Mouse (Mus musculus) G1E-ER4 (cell line): ENCODE data around the gene Muc13. TPM values are rescaled to one million over a fixed set of nuclear protein-coding genes. Genes with fewer than 3 reads are reported as not detected.

Experiments
- GATA1 ChIP-seq: IDR thresholded peaks from one replicate; pipeline ENCODE4 v1.8.0; 2012; ENCODE audit warnings: low read length, inconsistent platforms
- polyA plus RNA-seq: library from polyadenylated mRNA; stranded (reverse); fragments of >175 nt; gene quantifications from 2 replicates; pipeline ENCODE4 v1.2.3, GENCODE M21; 2012

Gene Muc13
- polyA plus RNA-seq, 1 experiment, result 0.10 TPM

GRCm38 (mm10) chr16:33764501-33765193, 29.2 kb upstream of the Muc13 start:
- TF ChIP-seq GATA1, result peak; percentile 96

DNA sequence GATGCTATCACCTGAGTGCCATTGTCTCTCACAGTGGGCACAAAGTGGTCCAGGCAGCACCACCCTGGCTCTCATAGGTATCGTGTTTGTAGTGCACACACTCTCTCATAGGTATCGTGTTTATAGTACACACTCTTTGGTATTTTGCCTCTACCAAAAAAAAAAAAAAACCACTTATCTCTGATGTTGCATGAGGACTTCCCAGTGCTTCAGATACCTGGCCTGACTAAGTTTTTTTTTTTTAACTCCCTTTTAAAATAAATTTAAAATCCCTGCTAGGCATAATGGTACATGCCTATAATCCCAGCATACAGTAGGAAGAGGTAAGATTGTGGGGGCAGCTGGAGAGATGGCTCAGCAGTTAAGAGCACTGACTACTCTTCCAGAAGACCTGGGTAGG, 28.4 kb upstream of the Muc13 start:
- TF ChIP-seq GATA1, result no peak

DNA sequence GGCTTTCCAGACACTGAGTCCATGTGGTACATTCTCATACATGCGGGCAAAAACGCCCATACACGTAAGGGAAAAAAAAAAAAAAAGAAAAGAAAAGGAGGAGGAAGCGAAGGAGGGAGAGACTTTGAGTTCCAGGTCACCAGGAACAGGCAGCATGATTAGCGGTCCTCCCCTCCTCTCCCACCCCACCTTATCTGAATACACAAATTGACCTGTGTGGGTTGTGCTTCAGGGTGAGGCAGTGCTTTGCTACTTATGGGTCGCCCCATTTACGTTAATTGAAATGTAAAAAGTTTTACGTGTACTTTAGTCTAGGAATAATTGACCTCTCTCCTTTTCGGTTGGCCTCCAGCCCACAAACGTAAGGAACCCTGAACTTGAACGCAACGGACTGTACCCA, 27.5 kb upstream of the Muc13 start:
- TF ChIP-seq GATA1, result no peak

DNA sequence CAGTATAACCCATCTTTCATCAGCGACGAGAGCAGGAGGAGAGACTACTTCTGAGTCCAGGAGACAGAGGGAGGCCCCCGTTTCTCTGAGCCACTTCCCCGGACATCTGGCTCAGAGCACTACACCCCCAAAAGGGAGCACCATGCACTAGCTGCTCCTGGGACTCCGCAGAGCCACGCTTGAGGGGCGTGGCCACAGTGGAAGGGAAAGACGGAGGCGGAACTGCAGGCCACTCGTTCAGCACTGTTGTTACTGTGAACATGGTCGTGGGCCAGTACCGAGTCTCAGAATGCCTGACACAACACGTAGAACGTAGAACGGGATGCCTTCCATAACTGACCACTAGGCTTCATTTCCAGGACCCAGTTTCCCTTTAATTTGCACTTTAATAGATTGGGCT, 27.1 kb upstream of the Muc13 start:
- no peak for TF ChIP-seq GATA1

GRCm38 (mm10) chr16:33768491-33769278, 25.2 kb upstream of the Muc13 start:
- TF ChIP-seq GATA1, result no peak

- no peak for TF ChIP-seq GATA1
Observed at GRCm38 (mm10) chr16:33769848-33770247, 24.0 kb upstream of the Muc13 start.

GRCm38 (mm10) chr16:33770778-33771454, 22.9 kb upstream of the Muc13 start:
- no peak for TF ChIP-seq GATA1

DNA sequence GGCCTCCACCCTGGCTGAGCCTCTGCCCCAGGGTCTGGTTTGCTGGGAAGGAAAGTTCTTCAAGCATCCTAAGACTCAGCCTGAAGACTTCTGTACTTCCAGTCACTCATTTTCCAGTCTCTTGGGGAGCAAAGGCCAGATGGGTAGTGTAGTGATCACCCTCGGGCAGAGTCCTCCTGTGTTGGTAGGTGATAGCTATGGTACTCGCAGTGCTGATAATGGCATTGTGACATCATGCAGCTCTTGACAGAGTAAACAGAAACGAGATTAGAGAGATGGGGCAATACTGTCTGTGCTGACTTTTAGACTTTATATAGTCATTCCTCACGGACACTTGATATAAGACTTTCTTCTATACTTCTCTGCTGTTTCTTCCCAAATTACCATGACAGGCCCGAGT, 21.0 kb upstream of the Muc13 start:
- TF ChIP-seq GATA1, result no peak

DNA sequence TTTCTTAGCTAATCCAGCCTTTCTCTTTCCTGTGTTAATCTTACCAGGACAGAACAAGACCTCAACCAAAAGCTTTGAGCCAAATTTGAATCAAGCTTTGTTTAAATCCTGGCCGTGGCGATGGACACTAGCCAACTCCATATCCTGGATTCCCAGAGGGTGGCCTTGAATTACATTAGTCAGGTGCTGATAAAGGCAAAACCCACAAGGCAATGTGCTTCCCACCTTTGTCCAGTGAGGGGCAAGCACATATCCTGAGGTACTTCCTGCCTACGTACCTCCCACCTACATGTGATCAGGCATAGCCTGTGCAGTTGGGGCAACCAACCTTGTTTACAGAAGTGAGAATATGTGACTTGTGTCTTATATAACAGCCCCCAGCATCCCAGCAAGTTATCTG, 18.9 kb upstream of the Muc13 start:
- no peak for TF ChIP-seq GATA1

DNA sequence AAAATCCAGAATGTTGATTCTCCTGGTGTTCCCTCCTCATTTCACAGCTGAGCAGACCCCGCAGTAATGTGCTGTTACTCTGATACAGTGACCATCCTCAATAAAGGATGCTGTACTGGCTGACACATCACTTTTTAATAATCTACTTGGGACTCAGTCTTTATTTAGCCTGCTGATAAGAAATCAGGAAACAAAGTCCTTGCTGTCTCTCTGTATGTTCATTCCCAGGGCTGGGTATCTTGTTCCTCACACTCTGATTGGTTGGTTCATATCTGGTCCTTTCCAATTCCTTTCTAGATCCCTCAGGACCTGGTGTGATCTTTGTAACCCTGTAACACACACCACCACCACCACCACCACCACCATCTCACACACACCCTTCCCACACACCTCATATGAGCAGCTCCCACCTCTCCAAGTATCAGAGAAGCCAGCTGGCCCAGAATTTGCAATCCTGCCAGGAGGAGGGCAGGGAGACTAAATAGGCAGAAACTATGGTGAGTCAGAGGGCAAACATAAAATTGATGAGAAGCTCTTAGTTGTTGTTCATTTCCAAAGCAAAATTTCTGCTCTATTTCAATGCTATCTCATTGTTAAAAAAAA, 18.0 kb upstream of the Muc13 start:
- TF ChIP-seq GATA1, result no peak

DNA sequence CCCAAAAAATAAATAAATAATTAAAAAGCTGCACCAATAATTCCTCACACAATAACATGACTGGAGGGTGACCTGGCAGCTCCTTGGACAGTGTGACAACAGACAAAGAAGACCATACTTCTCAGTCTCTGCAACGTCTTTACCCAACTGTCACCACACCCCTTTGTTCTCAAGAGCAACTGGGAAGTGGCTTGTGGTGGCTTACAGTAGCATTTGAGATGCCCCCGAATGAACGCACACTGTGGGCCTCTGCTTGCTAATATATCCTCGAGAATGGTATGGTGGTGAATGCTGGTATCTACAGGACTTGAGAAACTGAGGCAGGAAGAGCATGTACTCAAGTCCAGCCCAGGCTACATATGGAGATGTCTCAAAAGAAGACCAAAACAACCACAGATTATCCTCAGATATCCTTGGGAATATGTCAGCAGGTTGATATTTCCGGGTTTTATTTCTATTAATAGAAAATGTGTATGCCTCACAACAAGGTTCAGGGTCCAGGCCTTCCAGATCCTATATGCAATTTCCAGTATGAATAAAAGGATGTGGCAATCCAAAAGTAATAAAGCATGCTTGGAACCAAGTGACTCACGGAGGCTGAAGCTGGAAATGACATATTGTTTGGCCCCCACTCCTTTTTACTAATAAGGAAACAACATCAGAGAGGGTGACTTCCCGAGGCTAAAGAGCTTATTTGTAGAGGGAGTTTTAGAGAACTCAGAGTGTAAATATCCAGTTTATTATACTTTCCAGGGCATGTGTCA, 16.9 kb upstream of the Muc13 start:
- TF ChIP-seq GATA1, result no peak

DNA sequence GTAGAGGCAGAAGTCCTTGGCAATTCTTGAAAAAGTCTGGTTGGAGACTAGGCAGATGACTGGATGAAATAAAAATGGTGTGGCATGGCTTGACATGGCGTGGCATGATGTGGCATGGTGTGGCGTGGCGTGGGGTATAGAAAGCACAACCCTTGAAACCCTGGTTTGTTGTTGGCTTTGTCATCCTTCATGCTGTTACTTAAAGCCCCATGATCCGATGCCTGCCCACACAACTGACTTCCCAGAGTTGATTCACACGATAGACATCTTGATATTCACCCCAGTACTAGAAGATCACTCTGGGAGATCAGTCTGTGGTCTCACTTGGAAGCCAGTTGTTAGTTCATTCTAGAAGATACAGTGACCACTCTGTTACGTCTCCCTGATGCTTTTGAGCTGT, 16.2 kb upstream of the Muc13 start:
- TF ChIP-seq GATA1, result no peak

DNA sequence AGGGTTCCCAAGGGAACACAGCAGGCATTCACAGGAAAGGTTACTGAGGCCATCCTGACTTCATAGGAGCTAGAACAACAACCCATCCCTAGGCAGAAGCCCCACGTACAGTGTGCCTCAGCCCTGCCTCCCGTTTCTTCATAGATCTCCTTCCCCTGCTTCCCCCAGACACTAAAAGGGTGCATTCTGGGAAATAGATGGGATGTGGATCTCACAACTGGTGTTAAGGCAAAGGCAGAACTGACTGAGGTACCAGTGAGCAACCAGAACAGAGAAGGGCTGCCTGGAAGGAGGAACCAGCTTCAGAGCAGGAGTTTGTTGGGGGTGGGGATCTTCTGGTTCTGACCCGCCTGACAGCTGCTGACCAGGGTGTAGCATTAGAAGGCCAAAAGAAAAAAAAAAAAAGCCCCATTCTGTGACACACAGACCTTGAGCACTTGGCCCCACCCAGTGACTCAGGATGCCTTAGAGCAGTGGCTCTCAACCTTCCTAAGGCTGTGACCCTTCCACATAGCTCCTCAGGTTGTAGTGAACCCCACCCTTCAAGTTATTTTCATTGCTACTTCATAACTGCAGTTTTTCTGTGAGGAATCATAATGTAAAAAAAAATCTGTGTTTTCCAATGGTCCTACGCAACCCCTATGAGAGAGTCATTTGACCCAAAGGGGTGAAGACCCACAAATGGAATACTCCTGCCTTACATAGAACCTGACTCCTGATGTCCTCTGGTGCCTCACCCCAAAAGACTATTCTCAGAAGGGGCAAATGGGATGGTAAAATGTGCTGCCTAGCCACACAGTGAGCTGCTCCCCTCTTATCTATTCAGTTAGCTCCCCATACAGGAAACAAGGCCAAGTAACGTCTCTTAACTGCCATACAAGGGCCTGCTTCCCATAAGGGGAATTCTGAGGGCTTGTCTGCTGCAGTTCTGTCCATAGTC, 11.8 kb upstream of the Muc13 start:
- TF ChIP-seq GATA1, result no peak

DNA sequence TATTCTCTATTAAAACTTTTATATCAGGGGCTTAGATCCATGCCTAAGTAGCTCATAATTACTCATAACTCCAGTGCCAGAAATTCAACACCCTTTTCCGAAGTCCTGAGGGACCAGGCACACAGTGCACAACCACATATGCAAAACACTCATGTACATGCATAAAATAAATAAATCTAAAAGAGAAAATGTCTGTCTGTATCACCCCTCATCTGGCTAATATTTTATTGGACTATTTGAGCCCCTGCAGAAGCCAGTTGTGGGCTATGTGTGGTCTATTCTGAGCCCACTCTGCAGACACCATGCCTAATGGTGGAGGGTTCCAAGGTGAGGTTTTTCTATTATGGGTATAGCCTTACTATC, 11.1 kb upstream of the Muc13 start:
- no peak for TF ChIP-seq GATA1
